ENCODE assay signal across 8 mouse cellular contexts in the genomic region with DNA sequence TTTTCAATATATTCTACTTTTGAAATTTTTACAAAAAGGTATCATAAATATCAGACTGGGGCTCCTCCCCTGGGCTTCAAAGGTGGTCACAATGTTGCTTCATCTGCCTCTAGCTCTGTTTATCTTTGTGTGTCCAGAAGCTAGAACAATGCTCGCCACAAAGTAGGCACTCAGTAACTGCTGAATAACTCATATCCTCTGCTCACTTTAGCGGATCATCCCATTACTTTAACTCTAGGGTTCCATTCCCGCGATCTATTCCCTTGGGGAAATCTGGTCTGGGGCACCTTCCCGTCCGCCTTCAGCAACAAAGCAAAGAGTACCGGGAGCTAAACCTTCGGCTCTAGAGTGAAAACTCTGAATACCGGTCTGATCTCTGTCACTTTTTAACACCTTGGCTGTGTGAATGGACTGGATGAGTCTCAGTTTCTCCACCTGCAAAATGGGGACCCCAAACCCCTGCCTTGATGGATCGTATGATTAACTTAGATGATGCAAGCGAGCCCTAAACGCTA. TPM values are rescaled to one million over a fixed set of nuclear protein-coding genes. Genes with fewer than 3 reads are reported as not detected.
DNase-seq lines count a peak whose midpoint lies in the region; ATAC-seq and TF ChIP-seq lines count a peak whose summit lies in the region.

No protein-coding gene starts in this region.

- H3K9me3 ChIP-seq in heart, embryonic 15.5 days (replicated peaks): no peaks in the 10 kb centered on the region
- H3K9me3 ChIP-seq in hindbrain, embryonic 16.5 days (ENCODE audit: control insufficient read depth, low read length): no peaks in the 10 kb centered on the region
- H3K9me3 ChIP-seq in midbrain, embryonic 14.5 days (ENCODE audit: control insufficient read depth, low read length): no peaks in the 10 kb centered on the region

- peaks cover 15% of the 10 kb centered on the region for H3K4me1 ChIP-seq in heart, embryonic 15.5 days (replicated peaks)
- H3K4me1 ChIP-seq in bone marrow, adult 2 months (ENCODE audit: control insufficient read depth, insufficient read depth, low read length): peaks cover 1% of the 10 kb centered on the region; the same call in 1 of the 2 replicates
- H3K4me1 ChIP-seq in hindbrain, embryonic 16.5 days (ENCODE audit: control insufficient read depth, insufficient read depth, low read depth, low read length): peaks cover 13% of the 10 kb centered on the region
- H3K4me1 ChIP-seq in midbrain, embryonic 14.5 days (ENCODE audit: control insufficient read depth, insufficient read depth, low read length): peaks cover 10% of the 10 kb centered on the region

- peak overlapping the region; percentile 71 for H3K4me2 ChIP-seq in heart, embryonic 15.5 days
- peak overlapping the region; percentile 82 for H3K4me2 ChIP-seq in hindbrain, embryonic 16.5 days (ENCODE audit: low read length)
- peak overlapping the region; percentile 64 for H3K4me2 ChIP-seq in midbrain, embryonic 14.5 days (ENCODE audit: low read length)

- 1% methylated on average over 12 of the region's 12 CpGs for WGBS in heart, embryonic 15.5 days
- under 1% methylated on average over 12 of the region's 12 CpGs for WGBS in bone marrow, adult 2 months
- under 1% methylated on average over 12 of the region's 12 CpGs for WGBS in hindbrain, embryonic 16.5 days
- 2% methylated on average over 12 of the region's 12 CpGs for WGBS in midbrain, embryonic 14.5 days

- no peak for TF ChIP-seq POLR2A in bone marrow, adult 2 months (IDR thresholded peaks at IDR 0.05; ENCODE audit: borderline replicate concordance, control insufficient read depth, low read depth, low read length)

- TF ChIP-seq CTCF in bone marrow, adult 2 months (IDR thresholded peaks at IDR 0.05; ENCODE audit: control insufficient read depth, insufficient read depth, low read length): no peak

- peak overlapping the region; percentile 95 for H3K4me3 ChIP-seq in heart, embryonic 15.5 days
- peak overlapping the region; percentile 93 for H3K4me3 ChIP-seq in bone marrow, adult 2 months (replicated peaks; ENCODE audit: control insufficient read depth, low read depth, low read length)
- peak overlapping the region; percentile 83 for H3K4me3 ChIP-seq in hindbrain, embryonic 16.5 days (ENCODE audit: low read length)
- H3K4me3 ChIP-seq in midbrain, embryonic 14.5 days (replicated peaks; ENCODE audit: low read depth, low read length): peak overlapping the region; percentile 71

- H3K27me3 ChIP-seq in heart, embryonic 15.5 days: no peaks in the 10 kb centered on the region
- H3K27me3 ChIP-seq in hindbrain, embryonic 16.5 days (replicated peaks; ENCODE audit: control insufficient read depth, insufficient read depth, low read length): no peaks in the 10 kb centered on the region
- H3K27me3 ChIP-seq in midbrain, embryonic 14.5 days (ENCODE audit: control insufficient read depth, insufficient read depth, low read length): no peaks in the 10 kb centered on the region

- no peak for ATAC-seq in heart, embryonic 15.5 days (replicated peaks; ENCODE audit: insufficient number of reproducible peaks, insufficient read depth, low FRiP score, low read depth)
- ATAC-seq in hindbrain, embryonic 16.5 days: no peak
- ATAC-seq in midbrain, embryonic 14.5 days (ENCODE audit: low FRiP score, low TSS enrichment): no peak

- H3K9ac ChIP-seq in heart, embryonic 15.5 days: peak overlapping the region; percentile 89
- peak overlapping the region; percentile 82 for H3K9ac ChIP-seq in hindbrain, embryonic 16.5 days (ENCODE audit: low read depth, low read length)
- H3K9ac ChIP-seq in midbrain, embryonic 14.5 days (replicated peaks; ENCODE audit: low read length): peak overlapping the region; percentile 79

- no peak for DNase-seq in heart, adult 18-20 months
- peak; percentile 63 for DNase-seq in midbrain, embryonic 14.5 days
- no peak for DNase-seq in ovary, postnatal 14 days (ENCODE audit: low spot score)
- DNase-seq in embryo, embryonic 9.5 days (ENCODE audit: extremely low spot score): no peak
- no peak for DNase-seq in kidney, adult 18-20 months

- peak overlapping the region; percentile 99 for H3K27ac ChIP-seq in heart, embryonic 15.5 days
- H3K27ac ChIP-seq in bone marrow, adult 2 months (ENCODE audit: control insufficient read depth, insufficient read depth, low read depth, low read length, poor library complexity): peak overlapping the region; percentile 53
- peak overlapping the region; percentile 99 for H3K27ac ChIP-seq in hindbrain, embryonic 16.5 days (ENCODE audit: low read depth, low read length)
- peak overlapping the region; percentile 93 for H3K27ac ChIP-seq in midbrain, embryonic 14.5 days (replicated peaks; ENCODE audit: low read depth, low read length)

- H3K36me3 ChIP-seq in heart, embryonic 15.5 days: peaks cover 34% of the 10 kb centered on the region
- H3K36me3 ChIP-seq in hindbrain, embryonic 16.5 days (ENCODE audit: control insufficient read depth, insufficient read depth, low read length): peaks cover 24% of the 10 kb centered on the region
- peaks cover 34% of the 10 kb centered on the region for H3K36me3 ChIP-seq in midbrain, embryonic 14.5 days (ENCODE audit: control insufficient read depth, insufficient read depth, low read length)

RNA-seq across cellular contexts. Expression of gene Kdm4a, which starts 0.8 kb away (rescaled TPM):
- 17.8 and 23.4 TPM in 2 replicates for polyA plus RNA-seq in heart, embryonic 15.5 days (2015; fragmentation: Nextera tagmentation; extraction: Ambion mirVana)
- 10 to 100 TPM; 24.9 to 25.8 TPM for total RNA-seq in heart, adult 18-20 months (2021)
- 25.6 and 36.5 TPM in 2 replicates for polyA plus RNA-seq in bone marrow, adult 2 months (2011; ENCODE audit: insufficient read depth, insufficient read length, low replicate concordance, missing spikeins)
- polyA plus RNA-seq in hindbrain, embryonic 16.5 days (2015; fragmentation: Nextera tagmentation; extraction: Ambion mirVana): 38.5 and 38.6 TPM in 2 replicates
- 56.2 and 62.5 TPM in 2 replicates for polyA plus RNA-seq in midbrain, embryonic 14.5 days (2014; fragmentation: Nextera tagmentation; extraction: Ambion mirVana)

RNA-seq across cellular contexts. Expression of gene St3gal3, which starts 44.3 kb away (rescaled TPM):
- 7.5 and 8.3 TPM in 2 replicates for polyA plus RNA-seq in heart, embryonic 15.5 days (2015; fragmentation: Nextera tagmentation; extraction: Ambion mirVana)
- total RNA-seq in heart, adult 18-20 months (2021): 10 to 100 TPM; 55.9 to 57.6 TPM
- 5.9 and 6.8 TPM in 2 replicates for polyA plus RNA-seq in bone marrow, adult 2 months (2011; ENCODE audit: insufficient read depth, insufficient read length, low replicate concordance, missing spikeins)
- 13.1 and 13.6 TPM in 2 replicates for polyA plus RNA-seq in hindbrain, embryonic 16.5 days (2015; fragmentation: Nextera tagmentation; extraction: Ambion mirVana)
- 9.3 and 20.1 TPM in 2 replicates for polyA plus RNA-seq in midbrain, embryonic 14.5 days (2014; fragmentation: Nextera tagmentation; extraction: Ambion mirVana)
